Mouse (Mus musculus) small intestine, adult 2 months (tissue): ENCODE results near the gene Rnf150.

ENCODE experiments used
- CTCF ChIP-seq: fragments of 200-500 bp; IDR thresholded peaks from 2 replicates; pipeline ENCODE4 v1.5.1; 2012; ENCODE audit warnings: low read depth, mild to moderate bottlenecking, control low read depth, inconsistent platforms, low read length, moderate library complexity, mixed read lengths; ENCODE audit not compliant: insufficient replicate concordance, insufficient read length; ENCODE audit errors: extremely low read depth
- POLR2A ChIP-seq: fragments of 200-500 bp; IDR thresholded peaks from 2 replicates; pipeline ENCODE4 v1.6.1; 2012; ENCODE audit warnings: low read depth, mild to moderate bottlenecking, control low read depth, inconsistent platforms, low read length, moderate library complexity

- TF ChIP-seq CTCF (no peak), POLR2A (no peak)
Measured at GRCm38 (mm10) chr8:83038575-83038974, 175.4 kb downstream of the Rnf150 start.
